Mouse (Mus musculus): Measurements from ENCODE around the gene Fbxl21. TPM values are rescaled to one million over a fixed set of nuclear protein-coding genes. Genes with fewer than 3 reads are reported as not detected.

Gene Fbxl21
- polyA plus RNA-seq, 1 experiment from 2014 or later: 1.5 TPM

GRCm38 (mm10) chr13:56488012-56488411 is 34.3 kb upstream of the Fbxl21 start:
- Histone ChIP-seq H3K4me1 (ENCODE audit: control insufficient read depth in 2 of 2, insufficient read depth in 2 of 2, low read length in 2 of 2) (no peaks in the 10 kb centered on the region), H3K9me3 (ENCODE audit: control insufficient read depth, low read length) (peaks cover 3% of the 10 kb centered on the region; the same call in 1 of the 2 replicates), H3K4me3 (ENCODE audit: control insufficient read depth in 1 of 2, insufficient read depth in 1 of 2, low read depth in 1 of 2, low read length in 2 of 2) (no peak overlapping the region), H3K27ac (replicated peaks in 1 of 2; ENCODE audit: control insufficient read depth in 1 of 2, insufficient read depth in 1 of 2, low read depth in 2 of 2, low read length in 2 of 2) (no peak overlapping the region), H3K4me2 (ENCODE audit: low read length) (no peak overlapping the region), H3K36me3 (ENCODE audit: control insufficient read depth, insufficient read depth, low read length) (no peaks in the 10 kb centered on the region), H3K27me3 (ENCODE audit: control insufficient read depth, insufficient read depth, low read length) (no peaks in the 10 kb centered on the region), H3K9ac (ENCODE audit: low read length) (no peak overlapping the region)
- ATAC-seq (ENCODE audit: insufficient number of reproducible peaks, insufficient read depth, low FRiP score, low read depth): no peak
- 55% methylated on average over 5 of the region's 5 CpGs for WGBS

- Histone ChIP-seq H3K4me3 (ENCODE audit: control insufficient read depth in 1 of 2, insufficient read depth in 1 of 2, low read depth in 1 of 2, low read length in 2 of 2) (no peak overlapping the region), H3K9me3 (ENCODE audit: control insufficient read depth, low read length) (peaks cover 5% of the 10 kb centered on the region), H3K4me2 (ENCODE audit: low read length) (no peak overlapping the region), H3K9ac (ENCODE audit: low read length) (no peak overlapping the region), H3K4me1 (ENCODE audit: control insufficient read depth in 2 of 2, insufficient read depth in 2 of 2, low read length in 2 of 2) (no peaks in the 10 kb centered on the region; a peak in 1 of 4 replicates), H3K27ac (replicated peaks in 1 of 2; ENCODE audit: control insufficient read depth in 1 of 2, insufficient read depth in 1 of 2, low read depth in 2 of 2, low read length in 2 of 2) (no peak overlapping the region), H3K36me3 (ENCODE audit: control insufficient read depth, insufficient read depth, low read length) (no peaks in the 10 kb centered on the region), H3K27me3 (ENCODE audit: control insufficient read depth, insufficient read depth, low read length) (no peaks in the 10 kb centered on the region)
- 63% methylated on average over 3 of the region's 3 CpGs for WGBS
- no peak for ATAC-seq (ENCODE audit: insufficient number of reproducible peaks, insufficient read depth, low FRiP score, low read depth)
Measured at GRCm38 (mm10) chr13:56494440-56494839, 27.8 kb upstream of the Fbxl21 start.

- H3K9me3 ChIP-seq (ENCODE audit: control insufficient read depth, low read length): peaks cover 2% of the 10 kb centered on the region; the same call in 1 of the 2 replicates
- H3K4me3 ChIP-seq (ENCODE audit: control insufficient read depth in 1 of 2, insufficient read depth in 1 of 2, low read depth in 1 of 2, low read length in 2 of 2): no peak overlapping the region
- no peak overlapping the region for H3K4me2 ChIP-seq (ENCODE audit: low read length)
- 0 out of 2 replicates have a peak, but pooled peaks cover 4% of the 10 kb centered on the region for H3K27me3 ChIP-seq (ENCODE audit: control insufficient read depth, insufficient read depth, low read length)
- no peaks in the 10 kb centered on the region for H3K36me3 ChIP-seq (ENCODE audit: control insufficient read depth, insufficient read depth, low read length)
- no peaks in the 10 kb centered on the region for H3K4me1 ChIP-seq (ENCODE audit: control insufficient read depth in 2 of 2, insufficient read depth in 2 of 2, low read length in 2 of 2)
- no peak for ATAC-seq (ENCODE audit: insufficient number of reproducible peaks, insufficient read depth, low FRiP score, low read depth)
- WGBS: 63% methylated on average over 3 of the region's 3 CpGs
- H3K27ac ChIP-seq (replicated peaks in 1 of 2; ENCODE audit: control insufficient read depth in 1 of 2, insufficient read depth in 1 of 2, low read depth in 2 of 2, low read length in 2 of 2): no peak overlapping the region
- H3K9ac ChIP-seq (ENCODE audit: low read length): no peak overlapping the region
Measured at GRCm38 (mm10) chr13:56500132-56500531, 22.1 kb upstream of the Fbxl21 start.

GRCm38 (mm10) chr13:56500636-56501035 is 21.6 kb upstream of the Fbxl21 start:
- no peaks in the 10 kb centered on the region for H3K36me3 ChIP-seq (ENCODE audit: control insufficient read depth, insufficient read depth, low read length)
- no peak overlapping the region for H3K27ac ChIP-seq (replicated peaks in 1 of 2; ENCODE audit: control insufficient read depth in 1 of 2, insufficient read depth in 1 of 2, low read depth in 2 of 2, low read length in 2 of 2)
- H3K4me1 ChIP-seq (ENCODE audit: control insufficient read depth in 2 of 2, insufficient read depth in 2 of 2, low read length in 2 of 2): no peaks in the 10 kb centered on the region
- no peak for ATAC-seq (ENCODE audit: insufficient number of reproducible peaks, insufficient read depth, low FRiP score, low read depth)
- H3K4me3 ChIP-seq (ENCODE audit: control insufficient read depth in 1 of 2, insufficient read depth in 1 of 2, low read depth in 1 of 2, low read length in 2 of 2): no peak overlapping the region
- WGBS: 86% methylated on average over 8 of the region's 8 CpGs
- peaks cover 2% of the 10 kb centered on the region; the same call in 1 of the 2 replicates for H3K9me3 ChIP-seq (ENCODE audit: control insufficient read depth, low read length)
- 0 out of 2 replicates have a peak, but pooled peaks cover 4% of the 10 kb centered on the region for H3K27me3 ChIP-seq (ENCODE audit: control insufficient read depth, insufficient read depth, low read length)
- H3K4me2 ChIP-seq (ENCODE audit: low read length): no peak overlapping the region
- H3K9ac ChIP-seq (ENCODE audit: low read length): no peak overlapping the region

GRCm38 (mm10) chr13:56501866-56502420 is 20.3 kb upstream of the Fbxl21 start:
- Histone ChIP-seq H3K9ac (ENCODE audit: low read length) (no peak overlapping the region), H3K27ac (replicated peaks in 1 of 2; ENCODE audit: control insufficient read depth in 1 of 2, insufficient read depth in 1 of 2, low read depth in 2 of 2, low read length in 2 of 2) (no peak overlapping the region), H3K27me3 (ENCODE audit: control insufficient read depth, insufficient read depth, low read length) (0 out of 2 replicates have a peak, but pooled peaks cover 4% of the 10 kb centered on the region), H3K36me3 (ENCODE audit: control insufficient read depth, insufficient read depth, low read length) (no peaks in the 10 kb centered on the region), H3K4me1 (ENCODE audit: control insufficient read depth in 2 of 2, insufficient read depth in 2 of 2, low read length in 2 of 2) (no peaks in the 10 kb centered on the region), H3K9me3 (ENCODE audit: control insufficient read depth, low read length) (peaks cover 2% of the 10 kb centered on the region; the same call in 1 of the 2 replicates), H3K4me2 (ENCODE audit: low read length) (no peak overlapping the region), H3K4me3 (ENCODE audit: control insufficient read depth in 1 of 2, insufficient read depth in 1 of 2, low read depth in 1 of 2, low read length in 2 of 2) (no peak overlapping the region)
- 54% methylated on average over 6 of the region's 6 CpGs for WGBS
- ATAC-seq (ENCODE audit: insufficient number of reproducible peaks, insufficient read depth, low FRiP score, low read depth): no peak

- Histone ChIP-seq H3K36me3 (ENCODE audit: control insufficient read depth, insufficient read depth, low read length) (no peaks in the 10 kb centered on the region), H3K9me3 (ENCODE audit: control insufficient read depth, low read length) (no peaks in the 10 kb centered on the region)
- WGBS: 74% methylated on average over 6 of the region's 6 CpGs
Measured at GRCm38 (mm10) chr13:56506871-56507496, 15.3 kb upstream of the Fbxl21 start.

GRCm38 (mm10) chr13:56509796-56510195 is 12.5 kb upstream of the Fbxl21 start:
- ATAC-seq (ENCODE audit: insufficient number of reproducible peaks, insufficient read depth, low FRiP score, low read depth): no peak
- Histone ChIP-seq H3K4me1 (ENCODE audit: control insufficient read depth in 2 of 2, insufficient read depth in 2 of 2, low read length in 2 of 2) (no peaks in the 10 kb centered on the region), H3K9me3 (ENCODE audit: control insufficient read depth, low read length) (no peaks in the 10 kb centered on the region), H3K27me3 (ENCODE audit: control insufficient read depth, insufficient read depth, low read length) (no peaks in the 10 kb centered on the region), H3K4me3 (ENCODE audit: control insufficient read depth in 1 of 2, insufficient read depth in 1 of 2, low read depth in 1 of 2, low read length in 2 of 2) (no peak overlapping the region), H3K4me2 (ENCODE audit: low read length) (no peak overlapping the region), H3K27ac (replicated peaks in 1 of 2; ENCODE audit: control insufficient read depth in 1 of 2, insufficient read depth in 1 of 2, low read depth in 2 of 2, low read length in 2 of 2) (no peak overlapping the region), H3K9ac (ENCODE audit: low read length) (no peak overlapping the region), H3K36me3 (ENCODE audit: control insufficient read depth, insufficient read depth, low read length) (no peaks in the 10 kb centered on the region)
- WGBS: 81% methylated on average over 2 of the region's 2 CpGs

More at GRCm38 (mm10) chr13:56506871-56507496, 15.3 kb upstream of the Fbxl21 start:
- no peak overlapping the region for H3K4me3 ChIP-seq (ENCODE audit: control insufficient read depth in 1 of 2, insufficient read depth in 1 of 2, low read depth in 1 of 2, low read length in 2 of 2)
- no peak overlapping the region for H3K27ac ChIP-seq (replicated peaks in 1 of 2; ENCODE audit: control insufficient read depth in 1 of 2, insufficient read depth in 1 of 2, low read depth in 2 of 2, low read length in 2 of 2)
- no peak overlapping the region for H3K9ac ChIP-seq (ENCODE audit: low read length)
- no peak overlapping the region for H3K4me2 ChIP-seq (ENCODE audit: low read length)
- ATAC-seq (ENCODE audit: insufficient number of reproducible peaks, insufficient read depth, low FRiP score, low read depth): no peak
- 0 out of 2 replicates have a peak, but pooled peaks cover 4% of the 10 kb centered on the region for H3K27me3 ChIP-seq (ENCODE audit: control insufficient read depth, insufficient read depth, low read length)
- no peaks in the 10 kb centered on the region for H3K4me1 ChIP-seq (ENCODE audit: control insufficient read depth in 2 of 2, insufficient read depth in 2 of 2, low read length in 2 of 2)
